Mouse (Mus musculus) cerebellum, adult 9-10 months (tissue): Measurements from ENCODE around the gene Ugt2b5.
"Not testable (repeated sequence)": the region's sequence is repeated elsewhere in the genome, so short reads cannot be mapped to it uniquely, and the experiment has no call there.

Experiments
- DNase-seq: peaks from one replicate; pipeline ENCODE4 v3.0.0; 2022

Ugt2b5 gene

DNA sequence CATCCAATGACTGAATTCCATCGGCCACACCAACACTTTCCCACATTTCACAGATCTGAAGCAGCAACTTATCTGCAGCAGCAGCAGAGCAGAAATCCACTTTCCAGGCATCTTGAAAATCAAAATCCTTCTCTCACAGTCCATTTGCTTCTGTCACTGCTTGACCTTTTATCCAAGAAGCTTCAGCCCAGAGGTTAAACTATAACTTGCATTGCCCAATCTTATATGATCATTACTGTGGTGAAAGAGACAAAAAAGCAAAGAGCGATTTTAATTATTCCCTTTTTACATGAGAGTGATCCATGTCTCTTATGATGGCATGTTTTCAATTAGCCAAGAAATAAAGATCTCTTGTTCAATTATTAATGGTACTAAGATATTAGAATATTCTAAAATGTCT, at the start of gene Ugt2b5:
Gene Ugt2b5 (minus strand): TSS at position 123 of the 400 bp plus-strand sequence.
- DNase-seq = not testable (repeated sequence)

GRCm38 (mm10) chr5:87175780-87176179, 35.7 kb upstream of the Ugt2b5 start:
- not testable (repeated sequence) for DNase-seq

GRCm38 (mm10) chr5:87174671-87175070, 34.6 kb upstream of the Ugt2b5 start:
- no peak for DNase-seq

- DNase-seq = no peak
Observed at GRCm38 (mm10) chr5:87147741-87148454, 7.8 kb upstream of the Ugt2b5 start.

GRCm38 (mm10) chr5:87142865-87143456, 2.8 kb upstream of the Ugt2b5 start:
- peak; percentile 8 for DNase-seq

- not testable (repeated sequence) for DNase-seq
Observed at GRCm38 (mm10) chr5:87103697-87104096, 36.4 kb downstream of the Ugt2b5 start.

DNA sequence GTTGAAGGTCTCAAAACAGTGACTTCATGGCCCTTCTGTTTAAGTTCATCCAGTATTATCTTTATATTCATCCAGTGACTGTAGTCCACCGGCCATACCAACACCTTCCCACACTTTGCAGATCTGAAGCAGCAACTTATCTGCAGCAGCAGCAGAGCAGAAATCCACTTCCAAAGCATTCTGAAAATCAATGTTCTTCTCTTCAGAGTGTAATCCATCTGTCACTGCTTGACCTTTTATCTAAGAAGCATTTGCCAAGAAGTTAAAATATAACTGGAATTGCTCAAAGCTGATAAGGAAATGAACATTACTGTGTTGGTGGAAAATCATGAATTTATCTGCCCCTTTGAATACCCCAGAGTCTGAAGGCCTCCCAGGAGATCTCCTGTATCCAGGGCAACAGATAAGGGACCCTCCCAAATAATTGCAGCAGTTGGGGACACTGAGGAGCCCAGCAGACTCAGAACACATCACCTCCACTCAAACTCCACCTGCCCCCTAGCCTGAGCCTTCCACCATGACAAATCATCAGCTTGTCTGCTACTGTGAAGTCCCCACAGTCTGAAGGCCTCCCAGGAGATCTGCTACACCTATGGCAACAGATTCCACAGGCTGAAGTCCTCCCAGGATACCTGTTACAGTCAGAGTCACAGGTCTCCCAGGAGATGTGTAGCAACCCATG, 47.6 kb downstream of the Ugt2b5 start, which contains the start of gene Ugt2b36:
Gene Ugt2b36 (minus strand): TSS at position 210 of the 682 bp plus-strand sequence.
- DNase-seq = no peak

DNA sequence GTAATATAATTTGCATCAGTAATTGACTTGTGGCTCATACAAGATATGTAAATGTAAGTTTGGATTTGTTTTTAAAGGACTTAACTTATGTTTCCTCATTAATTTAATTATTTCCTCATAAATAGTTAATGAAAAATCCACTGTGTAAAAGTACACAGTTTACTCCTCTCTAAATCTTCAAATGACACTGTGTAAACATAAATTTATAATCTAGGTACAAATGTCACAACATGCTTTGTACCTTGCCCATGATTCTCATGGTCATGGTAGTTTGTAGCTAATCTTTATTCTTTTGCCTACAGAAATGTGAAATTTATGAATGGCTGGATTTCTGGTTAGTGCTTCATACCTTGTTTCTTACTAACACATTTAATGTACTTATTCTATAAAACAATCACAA, 49.0 kb downstream of the Ugt2b5 start:
- no peak for DNase-seq

GRCm38 (mm10) chr5:87089264-87089663, 50.9 kb downstream of the Ugt2b5 start:
- DNase-seq = no peak

GRCm38 (mm10) chr5:87086269-87086668, 53.8 kb downstream of the Ugt2b5 start:
- DNase-seq = no peak
